Mouse (Mus musculus): ENCODE measurements around the gene Catsper1.

GRCm38 (mm10) chr19:5297903-5298800 is 37.4 kb upstream of the Catsper1 start, which contains the start of gene Gal3st3:
- TF ChIP-seq CTCF (IDR thresholded peaks at IDR 0.05; ENCODE audit: low read depth) (no peak), EP300 (IDR thresholded peaks at IDR 0.05; ENCODE audit: low read depth) (no peak)
